Mouse (Mus musculus) heart, postnatal 25 days (tissue): ENCODE results near the gene Habp2. TPM values are rescaled to one million over a fixed set of nuclear protein-coding genes. Genes with fewer than 3 reads are reported as not detected.
"Not testable (repeated sequence)": the region's sequence is repeated elsewhere in the genome, so short reads cannot be mapped to it uniquely, and the experiment has no call there.

Source experiments
- DNase-seq: peaks from one replicate; pipeline ENCODE4 v3.0.0; 2022; ENCODE audit warnings: low spot score
- intact Hi-C: fragments of 180-260 bp; cut with DNase I; formaldehyde crosslinking; loops from one replicate; pipeline ENCODE4 v1.15.1; 2025
- total RNA-seq, 2 experiments: library from RNA; stranded (reverse); gene quantifications; 2 replicates each; pipeline ENCODE4 v1.2.3; 2021

Gene Habp2
- total RNA-seq, 2 experiments from 2014 or later, result not detected

DNA sequence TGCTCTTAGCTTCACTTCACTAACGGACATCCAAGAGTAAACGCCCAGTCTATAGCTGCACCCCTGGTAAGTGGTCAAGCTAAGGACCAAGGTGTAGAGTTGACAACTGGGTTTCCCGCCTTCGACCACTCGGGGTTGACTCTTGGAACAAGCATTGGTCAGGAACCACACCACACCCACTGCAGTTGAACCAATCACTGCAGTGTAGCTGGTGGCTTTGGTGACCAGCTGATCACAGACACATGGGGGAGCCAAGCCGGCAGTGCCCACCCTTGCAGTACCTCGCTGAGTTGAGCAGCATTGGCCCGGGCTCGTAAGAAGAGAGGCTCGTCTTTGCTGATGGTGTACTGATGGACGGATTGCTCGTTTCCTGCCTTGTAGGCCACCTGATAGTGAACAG lies 68.3 kb downstream of the Habp2 start:
- DNase-seq, result no peak
- intact Hi-C loops, result loop anchor here (5.0 kb wide), 1 partner anchor 42 kb away; the partner anchor contains the start of gene Casp7

DNA sequence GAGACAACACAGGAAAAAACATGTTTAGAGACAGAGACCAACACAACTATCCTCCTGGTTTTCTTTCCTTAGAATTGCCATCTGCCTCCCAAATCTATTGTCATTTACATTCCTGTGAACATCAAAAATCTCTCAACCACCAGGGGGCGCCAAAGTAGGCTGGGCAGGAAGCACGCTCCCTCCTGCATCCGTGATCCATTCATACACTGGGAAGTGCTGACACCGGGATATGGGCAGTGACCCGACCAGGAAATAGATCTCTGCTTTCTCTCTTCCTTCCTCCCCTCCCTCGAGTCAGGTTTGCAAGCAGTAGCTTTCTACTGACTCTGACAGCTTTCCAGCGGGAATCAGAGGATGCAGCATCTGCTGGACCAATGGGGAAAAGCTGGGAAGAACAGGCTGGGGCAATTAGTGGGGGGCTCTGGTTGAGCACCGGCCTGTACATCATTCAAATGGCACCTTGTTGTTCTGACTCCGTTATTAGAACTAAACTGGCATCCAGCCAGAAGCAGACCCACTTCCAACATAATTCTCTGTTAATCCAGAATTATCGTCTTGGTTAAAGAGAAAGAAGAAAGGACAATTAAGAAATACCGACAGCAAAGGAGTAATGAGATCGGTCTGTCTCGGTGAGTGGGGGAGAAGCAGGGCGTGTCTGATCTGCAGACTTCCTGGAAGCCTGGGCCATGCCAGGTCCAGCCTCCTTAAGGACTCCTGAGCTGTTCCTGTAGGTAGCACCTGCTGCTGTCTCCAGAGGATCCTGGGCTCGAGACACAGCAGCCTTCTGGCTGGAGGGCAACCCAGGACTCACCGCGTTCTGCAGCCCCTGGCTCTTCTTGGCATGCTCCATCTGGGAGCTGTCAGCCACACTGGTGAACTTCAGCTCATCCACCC lies 69.8 kb downstream of the Habp2 start:
- intact Hi-C loops, result loop anchor here (5.0 kb wide), 1 partner anchor 41 kb away; the partner anchor contains the start of gene Casp7
- DNase-seq, result no peak

DNA sequence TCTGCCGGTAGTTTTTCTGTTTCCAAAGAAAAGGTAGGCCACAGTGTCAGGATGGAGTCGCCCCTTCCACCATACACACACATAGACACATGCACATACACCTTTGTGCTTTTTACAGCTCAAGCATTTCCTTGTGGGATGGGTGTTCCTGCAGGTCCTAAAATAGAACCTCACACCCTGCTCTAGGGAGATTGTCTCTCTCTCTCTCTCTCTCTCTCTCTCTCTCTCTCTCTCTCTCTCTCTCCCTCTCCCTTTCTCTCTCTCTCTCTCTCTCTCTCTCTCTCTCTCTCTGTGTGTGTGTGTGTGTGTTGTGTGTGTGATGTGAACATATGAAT lies 70.4 kb downstream of the Habp2 start:
- not testable (repeated sequence) for DNase-seq
- intact Hi-C loops, result loop anchor here (5.0 kb wide), 1 partner anchor 40 kb away; the partner anchor contains the start of gene Casp7

- intact Hi-C loops, result loop anchor here (5.0 kb wide), 1 partner anchor 38 kb away; the partner anchor contains the start of gene Casp7
- DNase-seq, result no peak
These were observed 72.0 kb downstream of the Habp2 start for GRCm38 (mm10) chr19:56358890-56359289.

DNA sequence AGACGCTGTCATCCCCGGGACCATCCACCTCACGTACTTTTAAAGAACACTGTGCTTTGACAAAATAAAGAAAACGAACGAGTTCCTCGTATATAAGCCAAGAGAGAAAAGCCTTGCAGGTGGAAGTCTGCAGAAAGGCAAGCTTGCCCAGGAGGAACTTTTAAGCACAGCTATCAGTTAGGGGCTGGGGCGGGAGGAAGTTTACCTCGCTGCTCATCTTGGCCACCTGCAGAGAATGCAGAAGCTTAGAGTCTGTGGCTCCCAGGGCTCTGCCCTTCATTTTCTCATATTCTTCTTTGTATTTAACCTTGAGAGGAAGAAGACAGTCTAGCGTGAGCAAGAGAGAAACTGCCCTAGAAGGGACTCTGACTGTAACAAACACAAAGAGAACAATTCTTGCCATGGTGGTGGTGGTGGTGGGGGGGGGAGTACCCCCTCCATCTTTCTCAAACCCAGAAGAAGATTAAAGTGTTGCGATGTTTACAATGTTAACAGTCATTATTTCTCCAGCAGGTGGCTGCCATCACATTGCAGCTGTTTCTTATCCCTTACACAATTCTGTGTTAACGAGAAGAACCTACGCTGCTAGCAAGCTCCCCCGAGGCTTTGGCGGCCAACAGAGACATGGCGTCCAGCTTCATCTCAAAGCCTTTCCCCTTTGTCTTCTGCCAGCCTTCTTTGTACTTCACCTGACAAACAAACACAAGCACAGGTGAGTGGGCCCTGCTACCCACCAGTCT lies 77.0 kb downstream of the Habp2 start:
- intact Hi-C loops, result no loop called here
- no peak for DNase-seq

GRCm38 (mm10) chr19:56364563-56364962 lies 77.6 kb downstream of the Habp2 start:
- DNase-seq, result no peak
- intact Hi-C loops, result no loop called here

DNA sequence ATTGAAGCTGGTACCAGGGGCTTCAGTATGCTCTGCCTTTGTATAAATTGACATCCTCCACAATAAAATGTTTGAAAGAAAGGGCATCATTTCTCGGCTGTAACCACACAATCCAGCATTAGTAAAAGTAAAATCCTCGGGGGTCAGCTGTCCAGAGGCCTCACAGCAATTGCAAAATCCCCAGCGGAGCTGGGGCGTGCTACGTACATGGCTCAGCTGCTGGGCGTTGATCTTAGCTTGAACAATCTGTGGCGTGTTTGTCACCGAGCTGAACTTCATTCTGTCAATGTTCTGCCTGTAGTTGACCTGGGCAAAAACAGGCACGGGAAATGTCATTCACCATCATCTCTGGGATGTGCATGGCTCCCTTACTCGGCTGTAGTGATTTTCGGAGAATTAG lies 79.2 kb downstream of the Habp2 start:
- no peak for DNase-seq
- intact Hi-C loops, result no loop called here

- intact Hi-C loops, result no loop called here
- DNase-seq, result no peak
These were observed 79.7 kb downstream of the Habp2 start for GRCm38 (mm10) chr19:56366625-56367024.

GRCm38 (mm10) chr19:56367778-56368177 lies 80.8 kb downstream of the Habp2 start:
- DNase-seq, result no peak
- intact Hi-C loops, result no loop called here

- intact Hi-C loops, result no loop called here
- no peak for DNase-seq
These were observed 82.0 kb downstream of the Habp2 start for GRCm38 (mm10) chr19:56368912-56369311.

Other genes with a start within 250 kb of the Habp2 start
- gene Nrap, start 102.9 kb downstream of the Habp2 start, total RNA-seq, result 100 to 1,000 TPM; 314 to 343 TPM
- gene Casp7, start 110.0 kb downstream of the Habp2 start, total RNA-seq, result 10 to 100 TPM; 12.6 to 15.6 TPM
- under 1 TPM in 1 of 2 experiments, not detected in 1; 0.25 TPM for gene Plekhs1, start 174.5 kb downstream of the Habp2 start, total RNA-seq